Comparison of ENCODE assay signal across 13 mouse cellular contexts in the genomic region with DNA sequence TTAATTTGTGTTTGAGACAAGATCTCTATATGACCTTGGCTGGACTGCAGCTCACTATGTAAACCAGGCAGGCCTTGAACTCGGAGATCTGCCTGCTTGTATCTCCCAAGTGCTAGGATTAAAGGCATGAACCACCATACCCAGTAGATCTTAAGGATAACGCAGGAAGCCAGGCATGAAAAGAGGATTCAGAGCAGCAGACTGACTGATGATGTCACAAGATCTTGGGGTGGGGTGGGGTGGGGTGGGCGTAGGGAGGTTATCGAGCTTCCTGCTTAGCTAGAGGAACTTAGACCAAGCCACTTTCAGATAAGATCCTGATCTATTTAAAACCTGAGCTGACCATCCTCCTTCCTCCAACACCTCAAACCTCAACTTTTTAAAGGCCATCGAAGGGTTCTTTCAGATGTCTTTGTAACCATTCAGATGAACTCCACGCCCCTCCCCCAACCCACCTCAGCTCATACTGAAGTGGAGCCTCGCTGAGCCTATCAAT.
"Had no signal": no experiment of that assay in that cellular context is flagged by ENCODE, and none has a peak within 500 bp of the region (broad histone marks: within the 10 kb centered on the region; RNA-seq: fewer than 3 reads in every experiment).

No protein-coding gene starts in this region.

- H3K4me3 ChIP-seq: limb, embryonic 12.5 days; liver, embryonic 13.5 days; lung, embryonic 15.5 days; midbrain, embryonic 13.5 days; myocyte had no signal

- H3K4me2 ChIP-seq: limb, embryonic 12.5 days; liver, embryonic 13.5 days; lung, embryonic 15.5 days; midbrain, embryonic 13.5 days had no signal

- DNase-seq: kidney, adult 18-20 months; layer of hippocampus, adult 9-11 months; liver; liver, embryonic 13.5 days; liver, postnatal 0 days; lung, postnatal 14 days; right cerebral cortex, postnatal 4 days; spleen, adult 18-20 months had no signal

- H3K36me3 ChIP-seq: limb, embryonic 12.5 days; liver, embryonic 13.5 days; lung, embryonic 15.5 days; midbrain, embryonic 13.5 days had no signal

- ATAC-seq: liver, postnatal 0 days; midbrain, embryonic 13.5 days had no signal

- H3K9ac ChIP-seq: limb, embryonic 12.5 days; liver, embryonic 13.5 days; liver, postnatal 0 days; lung, embryonic 15.5 days; midbrain, embryonic 13.5 days had no signal

- H3K27ac ChIP-seq: limb, embryonic 12.5 days; liver, embryonic 13.5 days; lung, embryonic 15.5 days; macrophage; midbrain, embryonic 13.5 days had no signal

- H3K27me3 ChIP-seq: lung, embryonic 15.5 days had no signal

- H3K9me3 ChIP-seq: limb, embryonic 12.5 days; liver, embryonic 13.5 days; lung, embryonic 15.5 days; midbrain, embryonic 13.5 days had no signal
